Mouse (Mus musculus) hindbrain, embryonic 14.5 days (tissue): ENCODE results near the gene Guf1. TPM values are rescaled to one million over a fixed set of nuclear protein-coding genes. Genes with fewer than 3 reads are reported as not detected.

Experiments
- ATAC-seq: fragments of 200-750 bp; cut with Nextera tagmentation; 2 replicates; pipeline ENCODE4 v1.8.0; 2017; ENCODE audit warnings: moderate number of reproducible peaks, mild to moderate bottlenecking, moderate TSS enrichment, moderate library complexity; ENCODE audit not compliant: low FRiP score
- DNase-seq: peaks from one replicate; pipeline ENCODE4 v3.0.0-alpha.2; 2015; ENCODE audit warnings: low spot score
- H3K27ac ChIP-seq: fragments of 300-500 bp; sonication (generic); 2 replicates; pipeline ENCODE4 v1.5.1; 2014; ENCODE audit warnings: mild to moderate bottlenecking, moderate library complexity
- H3K27me3 ChIP-seq: fragments of 300-500 bp; sonication (generic); 2 replicates; pipeline ENCODE4 v1.6.1; 2014; ENCODE audit warnings: mild to moderate bottlenecking, low read length, mixed read lengths; ENCODE audit not compliant: control insufficient read depth, insufficient read depth
- H3K36me3 ChIP-seq: fragments of 300-500 bp; sonication (generic); replicated peaks from 2 replicates; pipeline ENCODE4 v1.6.1; 2014; ENCODE audit not compliant: control insufficient read depth, insufficient read depth
- H3K4me1 ChIP-seq: fragments of 300-500 bp; sonication (generic); replicated peaks from 2 replicates; pipeline ENCODE4 v1.6.1; 2014; ENCODE audit warnings: antibody characterized with exemption, low read length, mixed read lengths; ENCODE audit not compliant: control insufficient read depth, insufficient read depth
- H3K4me2 ChIP-seq: fragments of 300-500 bp; sonication (generic); replicated peaks from 2 replicates; pipeline ENCODE4 v1.6.1; 2014; ENCODE audit warnings: mild to moderate bottlenecking, moderate library complexity
- H3K4me3 ChIP-seq: fragments of 300-500 bp; sonication (generic); replicated peaks from 2 replicates; pipeline ENCODE4 v1.5.1; 2014; ENCODE audit warnings: mild to moderate bottlenecking, low read length
- H3K9ac ChIP-seq: fragments of 300-500 bp; sonication (generic); 2 replicates; pipeline ENCODE4 v1.6.1; 2014
- H3K9me3 ChIP-seq: fragments of 300-500 bp; sonication (generic); 2 replicates; pipeline ENCODE4 v1.6.1; 2016; ENCODE audit warnings: low read length; ENCODE audit not compliant: control insufficient read depth
- WGBS: fragments of 180-500 bp; shearing (Covaris S2); extraction: QIAGEN DNeasy Blood & Tissue Kit; methylation state at CpG from one replicate; pipeline ENCODE4 v1.1.7; 2014; 5-methylcytosine and 5-hydroxymethylcytosine counted together
- polyA plus RNA-seq: library from polyadenylated mRNA; unstranded; fragments of >200 nt; fragmentation: Nextera tagmentation; extraction: Ambion mirVana; gene quantifications from 2 replicates; pipeline ENCODE4 v1.2.1, GENCODE M21; 2014

The Guf1 gene
- polyA plus RNA-seq = 45.0 and 50.3 TPM in 2 replicates

GRCm38 (mm10) chr5:69556628-69557403 is at the start of gene Guf1:
Guf1 (plus strand) TSS chr5:69556923.
- peak within 1 kb of the TSS; percentile 84 for H3K4me2 ChIP-seq
- peak within 1 kb of the TSS; percentile 92 for H3K9ac ChIP-seq
- H3K27ac ChIP-seq = peak within 1 kb of the TSS; percentile 94
- H3K36me3 ChIP-seq = peaks cover 16% of the 10 kb centered on the region
- DNase-seq (peak; percentile 94), ATAC-seq (peak; percentile 95)
- no peaks in the 10 kb centered on the region for H3K27me3 ChIP-seq
- WGBS = under 1% methylated on average over 72 of the region's 72 CpGs
- H3K9me3 ChIP-seq = no peaks in the 10 kb centered on the region
- peak within 1 kb of the TSS; percentile 88 for H3K4me3 ChIP-seq
- H3K4me1 ChIP-seq = peaks cover 10% of the 10 kb centered on the region; the same call in 1 of the 2 replicates

GRCm38 (mm10) chr5:69507045-69507444 is 49.7 kb upstream of the Guf1 start:
- ATAC-seq (no peak), DNase-seq (no peak)
- H3K36me3 ChIP-seq = no peaks in the 10 kb centered on the region
- WGBS = 92% methylated on average over 3 of the region's 3 CpGs
- H3K4me3 ChIP-seq = no peak overlapping the region
- H3K9ac ChIP-seq = no peak overlapping the region
- no peaks in the 10 kb centered on the region for H3K9me3 ChIP-seq
- H3K4me2 ChIP-seq = no peak overlapping the region
- no peak overlapping the region for H3K27ac ChIP-seq
- no peaks in the 10 kb centered on the region for H3K4me1 ChIP-seq
- H3K27me3 ChIP-seq = no peaks in the 10 kb centered on the region

GRCm38 (mm10) chr5:69511631-69512030 is 45.1 kb upstream of the Guf1 start:
- no peak overlapping the region for H3K9ac ChIP-seq
- no peak overlapping the region for H3K4me3 ChIP-seq
- no peak overlapping the region for H3K27ac ChIP-seq
- no peak for DNase-seq
- WGBS = 43% methylated on average over 3 of the region's 3 CpGs
- H3K9me3 ChIP-seq = no peaks in the 10 kb centered on the region
- no peaks in the 10 kb centered on the region for H3K4me1 ChIP-seq
- H3K4me2 ChIP-seq = no peak overlapping the region
- no peak for ATAC-seq
- H3K36me3 ChIP-seq = no peaks in the 10 kb centered on the region
- H3K27me3 ChIP-seq = no peaks in the 10 kb centered on the region

- 78% methylated on average over 4 of the region's 4 CpGs for WGBS
Measured at GRCm38 (mm10) chr5:69512203-69512602, 44.5 kb upstream of the Guf1 start.

GRCm38 (mm10) chr5:69520661-69521278 is 36.0 kb upstream of the Guf1 start:
- Histone ChIP-seq H3K9me3 (no peaks in the 10 kb centered on the region), H3K4me1 (no peaks in the 10 kb centered on the region), H3K4me3 (no peak overlapping the region), H3K27ac (no peak overlapping the region), H3K27me3 (no peaks in the 10 kb centered on the region), H3K9ac (no peak overlapping the region), H3K36me3 (no peaks in the 10 kb centered on the region), H3K4me2 (no peak overlapping the region)
- 38% methylated on average over 7 of the region's 7 CpGs for WGBS
- peak; percentile 89 for DNase-seq
- ATAC-seq = peak; percentile 69

More at GRCm38 (mm10) chr5:69512203-69512602, 44.5 kb upstream of the Guf1 start:
- Histone ChIP-seq H3K27ac (no peak overlapping the region), H3K4me3 (no peak overlapping the region), H3K27me3 (no peaks in the 10 kb centered on the region), H3K4me1 (no peaks in the 10 kb centered on the region), H3K9ac (no peak overlapping the region), H3K9me3 (no peaks in the 10 kb centered on the region), H3K36me3 (no peaks in the 10 kb centered on the region), H3K4me2 (no peak overlapping the region)
- ATAC-seq (no peak), DNase-seq (no peak)

GRCm38 (mm10) chr5:69522064-69522463 is 34.7 kb upstream of the Guf1 start:
- Histone ChIP-seq H3K27me3 (no peaks in the 10 kb centered on the region), H3K9me3 (no peaks in the 10 kb centered on the region), H3K36me3 (no peaks in the 10 kb centered on the region), H3K4me3 (no peak overlapping the region), H3K4me2 (no peak overlapping the region), H3K27ac (no peak overlapping the region), H3K4me1 (no peaks in the 10 kb centered on the region), H3K9ac (no peak overlapping the region)
- ATAC-seq (no peak), DNase-seq (no peak)
- WGBS = 71% methylated on average over 5 of the region's 5 CpGs

GRCm38 (mm10) chr5:69523944-69524343 is 32.8 kb upstream of the Guf1 start:
- H3K27ac ChIP-seq = no peak overlapping the region
- no peak overlapping the region for H3K9ac ChIP-seq
- no peak overlapping the region for H3K4me2 ChIP-seq
- no peaks in the 10 kb centered on the region for H3K9me3 ChIP-seq
- no peaks in the 10 kb centered on the region for H3K4me1 ChIP-seq
- ATAC-seq (no peak), DNase-seq (no peak)
- no peak overlapping the region for H3K4me3 ChIP-seq
- H3K36me3 ChIP-seq = no peaks in the 10 kb centered on the region
- H3K27me3 ChIP-seq = no peaks in the 10 kb centered on the region

- ATAC-seq (no peak), DNase-seq (no peak)
- no peak overlapping the region for H3K4me2 ChIP-seq
- H3K27me3 ChIP-seq = no peaks in the 10 kb centered on the region
- H3K9ac ChIP-seq = no peak overlapping the region
- no peaks in the 10 kb centered on the region for H3K4me1 ChIP-seq
- H3K4me3 ChIP-seq = no peak overlapping the region
- no peaks in the 10 kb centered on the region for H3K9me3 ChIP-seq
- WGBS = 86% methylated on average over 1 of the region's 1 CpGs
- H3K36me3 ChIP-seq = no peaks in the 10 kb centered on the region
- H3K27ac ChIP-seq = no peak overlapping the region
Measured at GRCm38 (mm10) chr5:69541680-69542079, 15.0 kb upstream of the Guf1 start.

GRCm38 (mm10) chr5:69542489-69542888 is 14.2 kb upstream of the Guf1 start, which contains the start of gene Yipf7:
Yipf7 (minus strand) TSS chr5:69542648.
- no peak for ATAC-seq
- H3K9ac ChIP-seq = no peak within 1 kb of the TSS
- WGBS = 85% methylated on average over 4 of the region's 4 CpGs
- H3K36me3 ChIP-seq = no peaks in the 10 kb centered on the region
- H3K4me2 ChIP-seq = no peak within 1 kb of the TSS
- no peaks in the 10 kb centered on the region for H3K9me3 ChIP-seq
- no peak for DNase-seq
- H3K27ac ChIP-seq = no peak within 1 kb of the TSS
- no peaks in the 10 kb centered on the region for H3K4me1 ChIP-seq
- H3K4me3 ChIP-seq = no peak within 1 kb of the TSS
- no peaks in the 10 kb centered on the region for H3K27me3 ChIP-seq
